Mouse (Mus musculus): ENCODE data around the gene Padi1. TPM values are rescaled to one million over a fixed set of nuclear protein-coding genes. Genes with fewer than 3 reads are reported as not detected.

Gene Padi1
- polyA plus RNA-seq, 1 experiment from 2014 or later, result 0.12 TPM

- no peak overlapping the region for H3K9ac ChIP-seq
- H3K4me3 ChIP-seq, result no peak overlapping the region
- H3K4me2 ChIP-seq (replicated peaks), result no peak overlapping the region
- H3K27me3 ChIP-seq, result no peaks in the 10 kb centered on the region
- peaks cover 14% of the 10 kb centered on the region; the same call in 1 of the 2 replicates for H3K9me3 ChIP-seq
- ATAC-seq (ENCODE audit: insufficient number of reproducible peaks, insufficient read depth, low FRiP score, low TSS enrichment), result no peak
- 78% methylated on average over 9 of the region's 9 CpGs for WGBS
- no peak overlapping the region for H3K27ac ChIP-seq
- no peaks in the 10 kb centered on the region for H3K4me1 ChIP-seq
- no peaks in the 10 kb centered on the region for H3K36me3 ChIP-seq
Observed at GRCm38 (mm10) chr4:140877441-140877840, 31.9 kb upstream of the Padi1 start.

GRCm38 (mm10) chr4:140876681-140877080 lies 31.1 kb upstream of the Padi1 start:
- Histone ChIP-seq H3K27me3 (no peaks in the 10 kb centered on the region), H3K4me3 (no peak overlapping the region), H3K27ac (no peak overlapping the region), H3K9me3 (peaks cover 14% of the 10 kb centered on the region; the same call in 1 of the 2 replicates), H3K36me3 (no peaks in the 10 kb centered on the region), H3K4me2 (replicated peaks) (no peak overlapping the region), H3K9ac (no peak overlapping the region), H3K4me1 (no peaks in the 10 kb centered on the region)
- no peak for ATAC-seq (ENCODE audit: insufficient number of reproducible peaks, insufficient read depth, low FRiP score, low TSS enrichment)
- WGBS, result 65% methylated on average over 6 of the region's 6 CpGs

DNA sequence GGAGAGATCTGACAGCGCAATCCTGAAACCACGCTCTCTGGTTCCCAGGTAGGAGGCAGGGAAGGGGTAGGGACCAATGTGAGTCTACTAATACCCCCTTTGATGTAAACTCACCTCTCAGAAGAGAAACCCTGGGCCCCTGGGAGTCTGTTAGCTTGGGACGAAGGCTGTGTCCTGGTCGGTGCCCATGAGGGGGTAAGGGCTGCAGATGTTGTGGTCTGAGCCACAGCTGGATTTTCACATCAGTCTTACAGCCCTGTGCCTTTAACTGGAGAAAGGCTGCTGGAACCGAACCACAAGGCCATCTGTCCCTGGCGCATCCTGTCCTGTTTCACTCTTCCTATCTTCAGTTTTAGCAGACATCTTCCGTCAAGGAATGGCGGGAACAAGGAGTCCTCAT lies 30.6 kb upstream of the Padi1 start:
- 87% methylated on average over 8 of the region's 8 CpGs for WGBS
- Histone ChIP-seq H3K9ac (no peak overlapping the region), H3K9me3 (peaks cover 14% of the 10 kb centered on the region; the same call in 1 of the 2 replicates), H3K27ac (no peak overlapping the region), H3K27me3 (no peaks in the 10 kb centered on the region), H3K4me1 (no peaks in the 10 kb centered on the region), H3K36me3 (no peaks in the 10 kb centered on the region), H3K4me2 (replicated peaks) (no peak overlapping the region), H3K4me3 (no peak overlapping the region)
- no peak for ATAC-seq (ENCODE audit: insufficient number of reproducible peaks, insufficient read depth, low FRiP score, low TSS enrichment)

DNA sequence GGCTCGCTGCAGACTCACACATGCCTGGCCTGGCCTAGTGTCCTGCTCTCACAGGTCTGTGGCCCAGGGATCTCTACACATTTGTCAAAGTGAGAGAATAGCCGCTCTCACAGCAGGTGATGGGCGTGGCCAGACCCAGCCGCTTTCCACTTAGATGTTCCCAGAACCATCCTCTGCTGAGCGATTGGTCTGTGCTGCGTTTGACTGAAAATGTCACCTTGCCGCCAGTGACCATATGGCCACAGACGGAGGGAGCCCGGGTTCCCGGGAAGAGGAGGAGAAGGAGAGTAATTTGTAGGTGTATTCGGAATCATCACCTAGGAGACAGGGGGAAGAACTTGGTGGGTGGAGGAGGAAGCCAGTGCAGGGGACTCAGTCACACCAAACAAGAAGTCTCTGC lies 27.4 kb upstream of the Padi1 start:
- no peak overlapping the region for H3K27ac ChIP-seq
- 71% methylated on average over 11 of the region's 11 CpGs for WGBS

GRCm38 (mm10) chr4:140872686-140872992 lies 27.1 kb upstream of the Padi1 start:
- ATAC-seq (ENCODE audit: insufficient number of reproducible peaks, insufficient read depth, low FRiP score, low TSS enrichment), result no peak
- H3K36me3 ChIP-seq, result no peaks in the 10 kb centered on the region
- 91% methylated on average over 5 of the region's 5 CpGs for WGBS
- peaks cover 14% of the 10 kb centered on the region; the same call in 1 of the 2 replicates for H3K9me3 ChIP-seq
- no peak overlapping the region for H3K4me2 ChIP-seq (replicated peaks)
- no peak overlapping the region for H3K27ac ChIP-seq
- H3K4me1 ChIP-seq, result peaks cover 16% of the 10 kb centered on the region; the same call in 1 of the 2 replicates
- H3K27me3 ChIP-seq, result no peaks in the 10 kb centered on the region
- H3K4me3 ChIP-seq, result no peak overlapping the region
- H3K9ac ChIP-seq, result no peak overlapping the region

More for the DNA sequence above, 27.4 kb upstream of the Padi1 start:
- no peaks in the 10 kb centered on the region for H3K27me3 ChIP-seq
- ATAC-seq (ENCODE audit: insufficient number of reproducible peaks, insufficient read depth, low FRiP score, low TSS enrichment), result no peak
- no peaks in the 10 kb centered on the region for H3K36me3 ChIP-seq
- peaks cover 13% of the 10 kb centered on the region; the same call in 1 of the 2 replicates for H3K4me1 ChIP-seq
- no peak overlapping the region for H3K4me2 ChIP-seq (replicated peaks)
- H3K9me3 ChIP-seq, result peaks cover 14% of the 10 kb centered on the region; the same call in 1 of the 2 replicates
- no peak overlapping the region for H3K9ac ChIP-seq
- no peak overlapping the region for H3K4me3 ChIP-seq

DNA sequence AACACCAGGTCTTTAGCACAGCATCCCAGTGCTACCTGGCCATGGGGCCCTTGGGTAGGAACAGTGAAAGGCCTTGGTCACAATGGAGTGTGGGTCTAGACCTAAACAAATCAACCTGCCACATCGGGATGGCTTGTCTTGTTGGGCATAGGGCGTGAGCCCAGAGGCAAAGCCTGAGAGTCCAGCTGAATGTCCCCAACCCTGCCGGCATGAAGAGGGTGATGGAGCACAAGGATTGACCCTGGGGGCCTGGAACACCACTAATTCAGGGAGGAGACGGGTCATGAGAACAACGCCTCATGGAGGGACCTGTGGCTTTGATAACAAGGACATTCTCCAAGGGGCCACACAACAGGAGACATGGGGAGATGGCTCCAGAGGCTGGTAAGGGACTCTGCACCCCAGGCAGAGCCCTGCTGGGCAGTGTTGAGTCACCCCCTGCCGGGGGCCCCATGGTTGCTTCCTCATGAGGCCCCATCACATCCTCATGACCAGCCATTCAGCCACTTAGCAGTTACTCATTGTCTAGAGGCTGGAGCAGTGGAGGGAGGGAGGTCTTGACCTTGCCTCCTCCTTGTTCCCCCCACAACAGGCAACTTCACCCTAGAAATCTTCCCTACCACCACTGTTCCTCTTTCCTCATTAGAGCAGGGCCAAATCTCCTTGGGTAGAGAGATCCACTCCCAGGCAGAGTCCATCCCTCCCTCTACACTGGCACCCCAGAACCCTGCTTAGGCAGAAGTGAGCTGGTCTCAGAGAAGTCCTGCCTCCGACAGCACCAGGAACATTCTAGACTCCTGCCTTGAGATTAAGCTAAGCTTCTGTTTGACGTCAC lies 26.5 kb upstream of the Padi1 start:
- H3K4me3 ChIP-seq, result no peak overlapping the region
- no peak overlapping the region for H3K4me2 ChIP-seq (replicated peaks)
- H3K27ac ChIP-seq, result no peak overlapping the region
- no peaks in the 10 kb centered on the region for H3K36me3 ChIP-seq
- no peak overlapping the region for H3K9ac ChIP-seq
- 91% methylated on average over 8 of the region's 8 CpGs for WGBS
- H3K27me3 ChIP-seq, result no peaks in the 10 kb centered on the region
- H3K4me1 ChIP-seq, result peaks cover 18% of the 10 kb centered on the region; the same call in 1 of the 2 replicates
- peaks cover 14% of the 10 kb centered on the region; the same call in 1 of the 2 replicates for H3K9me3 ChIP-seq
- ATAC-seq (ENCODE audit: insufficient number of reproducible peaks, insufficient read depth, low FRiP score, low TSS enrichment), result no peak

DNA sequence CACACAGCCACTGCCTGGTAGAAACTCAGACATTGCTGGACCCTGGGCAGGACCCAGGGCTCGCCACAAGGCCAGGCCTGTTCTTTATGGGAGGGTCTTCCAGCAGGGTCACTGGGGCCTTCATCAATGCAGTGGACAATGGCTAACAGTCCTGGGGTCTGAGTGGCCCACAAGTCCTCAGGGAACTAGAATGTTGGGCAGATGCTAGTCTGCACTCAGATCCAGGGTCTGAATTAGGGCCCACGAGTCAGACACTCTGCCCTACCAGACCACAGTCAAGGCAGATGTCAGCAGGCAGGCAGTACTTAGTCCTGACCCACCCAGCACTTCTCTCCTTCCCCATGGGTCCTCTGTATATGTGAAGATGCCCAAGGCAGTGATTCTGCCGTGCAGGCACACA lies 25.8 kb upstream of the Padi1 start:
- 84% methylated on average over 3 of the region's 3 CpGs for WGBS

DNA sequence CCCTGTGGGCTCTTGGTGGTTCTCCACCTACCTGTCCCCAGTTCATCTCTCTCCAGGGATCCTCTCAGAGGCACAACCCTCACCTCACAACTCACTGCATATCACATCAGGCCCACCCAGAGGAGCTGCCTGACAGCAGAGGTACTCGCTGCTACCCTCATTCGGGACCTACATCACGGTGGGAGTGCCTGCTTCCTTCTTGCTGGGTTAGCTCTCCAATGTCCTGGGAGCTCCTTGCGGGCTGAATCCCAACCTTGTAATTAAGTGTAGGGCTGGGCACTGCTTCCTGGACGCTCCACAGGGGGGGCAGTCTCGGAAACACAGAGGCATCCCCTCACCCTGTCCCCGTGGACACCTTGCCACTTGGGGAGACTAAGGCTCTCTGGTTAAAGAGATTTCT lies 25.3 kb upstream of the Padi1 start:
- Histone ChIP-seq H3K27me3 (no peaks in the 10 kb centered on the region), H3K36me3 (no peaks in the 10 kb centered on the region), H3K9me3 (peaks cover 14% of the 10 kb centered on the region; the same call in 1 of the 2 replicates), H3K9ac (no peak overlapping the region), H3K4me3 (no peak overlapping the region), H3K27ac (no peak overlapping the region), H3K4me2 (replicated peaks) (no peak overlapping the region), H3K4me1 (peaks cover 18% of the 10 kb centered on the region; the same call in 1 of the 2 replicates)
- 75% methylated on average over 7 of the region's 7 CpGs for WGBS
- no peak for ATAC-seq (ENCODE audit: insufficient number of reproducible peaks, insufficient read depth, low FRiP score, low TSS enrichment)

More for the DNA sequence above, 25.8 kb upstream of the Padi1 start:
- Histone ChIP-seq H3K27me3 (no peaks in the 10 kb centered on the region), H3K9me3 (peaks cover 14% of the 10 kb centered on the region; the same call in 1 of the 2 replicates), H3K27ac (no peak overlapping the region), H3K4me3 (no peak overlapping the region), H3K36me3 (no peaks in the 10 kb centered on the region), H3K4me2 (replicated peaks) (no peak overlapping the region), H3K4me1 (peaks cover 18% of the 10 kb centered on the region; the same call in 1 of the 2 replicates), H3K9ac (no peak overlapping the region)
- ATAC-seq (ENCODE audit: insufficient number of reproducible peaks, insufficient read depth, low FRiP score, low TSS enrichment), result no peak

DNA sequence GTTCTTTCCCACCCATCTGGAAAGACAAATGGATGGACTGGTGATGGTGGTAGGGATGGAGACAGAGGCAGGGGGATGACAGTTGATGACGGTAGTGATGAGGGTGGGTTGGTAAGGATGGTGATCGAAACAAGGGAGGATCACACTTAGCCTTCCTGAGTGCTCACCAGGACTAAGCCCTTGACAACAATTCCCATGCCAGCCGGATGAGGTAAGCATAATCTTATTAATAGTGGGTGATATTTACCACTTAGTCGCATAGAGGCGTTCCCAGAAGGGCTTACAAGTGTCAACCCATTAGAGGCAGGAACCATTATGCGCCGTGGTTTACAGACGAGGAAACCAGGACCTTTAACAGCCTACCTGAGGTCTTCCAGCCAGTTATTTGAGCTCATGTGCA lies 24.4 kb upstream of the Padi1 start:
- Histone ChIP-seq H3K9me3 (peaks cover 14% of the 10 kb centered on the region; the same call in 1 of the 2 replicates), H3K36me3 (no peaks in the 10 kb centered on the region), H3K4me1 (peaks cover 18% of the 10 kb centered on the region; the same call in 1 of the 2 replicates), H3K4me2 (replicated peaks) (no peak overlapping the region), H3K27ac (no peak overlapping the region), H3K9ac (no peak overlapping the region), H3K27me3 (no peaks in the 10 kb centered on the region), H3K4me3 (no peak overlapping the region)
- ATAC-seq (ENCODE audit: insufficient number of reproducible peaks, insufficient read depth, low FRiP score, low TSS enrichment), result no peak
- WGBS, result 89% methylated on average over 8 of the region's 8 CpGs

DNA sequence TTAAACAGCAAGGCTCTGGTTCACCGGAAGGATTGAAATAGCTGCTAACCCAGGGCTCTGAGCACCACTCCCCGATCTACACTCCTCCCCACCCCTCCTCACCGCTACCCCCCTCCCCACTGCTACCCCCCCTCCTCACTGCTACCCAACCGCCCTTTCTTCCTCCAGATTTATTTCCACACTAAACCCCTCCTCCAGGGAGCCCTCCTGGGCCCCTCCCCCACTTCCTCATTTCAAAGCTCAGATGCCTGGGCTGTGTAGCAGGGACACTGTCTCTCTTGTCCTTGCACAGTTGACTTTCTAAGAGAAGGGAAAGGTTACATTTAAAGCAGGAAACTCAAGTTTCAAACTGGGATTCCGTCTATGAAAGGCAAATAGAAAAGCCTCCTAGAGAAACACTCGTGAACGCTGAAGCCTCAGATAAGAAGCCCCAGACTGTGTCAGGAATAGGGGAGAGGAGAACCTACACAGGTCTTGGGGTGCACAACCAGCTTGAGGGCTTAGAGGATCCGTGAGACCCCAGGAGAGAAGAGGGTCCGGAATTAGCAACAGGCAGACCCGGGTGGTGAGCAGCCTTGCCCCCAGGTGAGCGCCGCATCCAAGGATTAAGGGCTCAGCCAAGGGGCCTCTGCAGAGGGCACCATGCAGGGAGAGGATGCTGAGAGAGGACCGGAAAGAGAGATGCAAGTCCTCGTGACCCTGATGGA lies 23.1 kb upstream of the Padi1 start:
- H3K27me3 ChIP-seq, result no peaks in the 10 kb centered on the region
- no peak overlapping the region for H3K9ac ChIP-seq
- H3K9me3 ChIP-seq, result peaks cover 7% of the 10 kb centered on the region; the same call in 1 of the 2 replicates
- H3K36me3 ChIP-seq, result no peaks in the 10 kb centered on the region
- 0 out of 2 replicates have a peak, but pooled peaks have one; percentile 48 for ATAC-seq (ENCODE audit: insufficient number of reproducible peaks, insufficient read depth, low FRiP score, low TSS enrichment)
- peaks cover 18% of the 10 kb centered on the region; the same call in 1 of the 2 replicates for H3K4me1 ChIP-seq
- no peak overlapping the region for H3K4me3 ChIP-seq
- 0 out of 2 replicates have a peak overlapping the region, but pooled peaks have one; percentile 23 for H3K27ac ChIP-seq
- peak overlapping the region; percentile 32 for H3K4me2 ChIP-seq (replicated peaks)
- WGBS, result 2% methylated on average over 14 of the region's 14 CpGs

DNA sequence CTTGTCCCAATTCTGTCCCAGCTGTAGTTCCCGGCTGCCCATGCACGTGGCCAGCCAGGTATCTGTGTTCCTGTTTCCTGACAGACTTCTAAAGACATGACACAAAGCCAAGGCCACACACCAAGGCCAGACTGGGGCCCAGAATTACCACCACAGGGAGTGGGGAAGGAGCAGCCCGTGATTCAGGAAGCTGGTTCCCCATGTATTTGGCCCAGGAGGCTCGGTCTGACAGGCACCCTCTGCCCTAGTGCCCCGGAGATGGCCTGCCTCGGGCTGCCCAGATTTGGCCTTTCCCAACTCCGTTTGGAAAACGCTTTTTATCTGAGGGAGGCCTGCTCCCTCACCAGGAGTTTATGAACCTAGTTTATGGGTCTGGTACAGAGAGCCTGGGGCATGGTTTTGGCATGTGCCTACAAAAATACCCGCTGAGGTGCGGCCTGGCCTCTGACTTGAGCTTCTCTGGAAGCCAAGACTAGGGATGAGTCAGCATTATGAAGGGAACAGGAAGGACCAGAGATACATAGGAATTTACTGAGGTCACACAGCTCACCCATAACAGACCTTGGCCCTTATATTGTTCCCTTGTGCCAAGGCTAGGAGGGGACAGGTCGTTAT lies 16.6 kb upstream of the Padi1 start:
- H3K4me3 ChIP-seq, result no peak overlapping the region
- no peaks in the 10 kb centered on the region for H3K27me3 ChIP-seq
- H3K9ac ChIP-seq, result no peak overlapping the region
- no peaks in the 10 kb centered on the region for H3K36me3 ChIP-seq
- no peak overlapping the region for H3K4me2 ChIP-seq (replicated peaks)
- ATAC-seq (ENCODE audit: insufficient number of reproducible peaks, insufficient read depth, low FRiP score, low TSS enrichment), result no peak
- H3K4me1 ChIP-seq, result no peaks in the 10 kb centered on the region
- H3K9me3 ChIP-seq, result no peaks in the 10 kb centered on the region
- no peak overlapping the region for H3K27ac ChIP-seq
- 80% methylated on average over 11 of the region's 11 CpGs for WGBS
